Mouse (Mus musculus) cortical plate, adult 2 months (tissue): Measurements from ENCODE around the gene Map7.

Experiments used
- CTCF ChIP-seq: fragments of 200-500 bp; IDR thresholded peaks from 2 replicates; pipeline ENCODE4 v1.5.1; 2011; ENCODE audit warnings: mild to moderate bottlenecking, control low read depth, low read length; ENCODE audit not compliant: insufficient read depth; ENCODE audit errors: extremely low read depth
- POLR2A ChIP-seq: fragments of 200-500 bp; IDR thresholded peaks from 2 replicates; pipeline ENCODE4 v1.6.1; 2011; ENCODE audit warnings: mild to moderate bottlenecking, low read length, control low read depth; ENCODE audit not compliant: insufficient read depth; ENCODE audit errors: extremely low read depth

DNA sequence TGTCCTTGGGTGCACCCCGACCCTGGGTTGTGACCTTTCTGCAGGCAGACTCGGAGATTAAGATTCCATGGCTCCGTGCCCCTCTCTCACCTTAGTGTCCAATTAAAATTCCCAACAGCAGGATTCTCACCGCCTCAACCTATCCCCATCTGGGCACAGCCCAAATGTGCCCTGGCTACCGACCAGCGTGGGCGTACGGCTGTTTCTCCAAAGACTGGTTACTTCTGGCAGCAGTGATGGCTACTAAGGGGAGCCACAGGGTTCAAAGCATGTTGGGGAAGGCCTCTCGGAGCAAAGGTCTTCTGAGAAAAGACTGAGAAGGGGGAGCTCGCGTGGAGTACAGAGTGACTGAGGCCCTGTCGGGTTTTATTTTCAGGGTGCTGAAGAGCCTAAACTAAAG is 23.7 kb upstream of the Map7 start:
- no peak for TF ChIP-seq POLR2A
- TF ChIP-seq CTCF: no peak
